Mouse (Mus musculus): ENCODE measurements around the gene Wfikkn1. TPM values are rescaled to one million over a fixed set of nuclear protein-coding genes. Genes with fewer than 3 reads are reported as not detected.

Wfikkn1 gene
- not detected for polyA plus RNA-seq (2014; fragmentation: Illumina TruSeq; extraction: RNeasy Lipid Tissue Mini Kit (QIAGEN cat#74804); ENCODE audit: low read depth, low replicate concordance)

DNA sequence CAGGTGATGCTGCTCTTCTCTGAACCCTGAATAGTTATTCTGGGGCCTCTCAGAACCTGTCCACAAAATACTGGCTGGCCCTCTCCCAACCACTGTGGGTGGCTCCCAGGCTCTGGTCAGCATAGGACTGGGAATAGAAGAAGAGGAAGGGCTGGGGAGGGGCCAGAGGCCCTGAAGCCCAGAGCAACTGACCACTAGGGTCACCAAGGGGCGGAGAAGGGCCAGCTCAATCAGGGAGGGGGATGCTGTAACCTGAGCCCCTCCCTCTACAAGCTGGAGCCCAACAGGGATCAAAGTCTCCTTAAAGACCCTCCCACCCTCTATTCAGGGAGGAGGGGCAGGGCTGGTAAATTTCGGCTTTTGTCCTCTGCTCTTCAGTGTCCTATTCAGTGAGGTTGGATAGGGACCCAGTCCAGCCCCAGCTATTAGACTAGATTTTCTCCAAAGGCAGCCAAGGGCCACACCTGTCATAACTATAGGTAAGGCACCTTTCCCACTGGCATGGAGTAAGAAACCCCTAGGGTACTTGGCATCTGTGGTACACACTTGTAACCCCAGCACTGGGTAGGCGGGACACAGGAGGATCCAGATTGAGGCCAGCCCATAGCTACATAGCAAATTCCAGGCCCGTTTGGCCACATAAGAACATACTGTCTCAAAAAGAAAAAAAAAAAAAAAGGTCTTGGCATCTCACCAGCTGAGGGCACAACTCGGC is at the start of gene Wfikkn1:
Gene Wfikkn1, minus strand, starts transcription at position 663 of the 715 bp plus-strand sequence.

DNA sequence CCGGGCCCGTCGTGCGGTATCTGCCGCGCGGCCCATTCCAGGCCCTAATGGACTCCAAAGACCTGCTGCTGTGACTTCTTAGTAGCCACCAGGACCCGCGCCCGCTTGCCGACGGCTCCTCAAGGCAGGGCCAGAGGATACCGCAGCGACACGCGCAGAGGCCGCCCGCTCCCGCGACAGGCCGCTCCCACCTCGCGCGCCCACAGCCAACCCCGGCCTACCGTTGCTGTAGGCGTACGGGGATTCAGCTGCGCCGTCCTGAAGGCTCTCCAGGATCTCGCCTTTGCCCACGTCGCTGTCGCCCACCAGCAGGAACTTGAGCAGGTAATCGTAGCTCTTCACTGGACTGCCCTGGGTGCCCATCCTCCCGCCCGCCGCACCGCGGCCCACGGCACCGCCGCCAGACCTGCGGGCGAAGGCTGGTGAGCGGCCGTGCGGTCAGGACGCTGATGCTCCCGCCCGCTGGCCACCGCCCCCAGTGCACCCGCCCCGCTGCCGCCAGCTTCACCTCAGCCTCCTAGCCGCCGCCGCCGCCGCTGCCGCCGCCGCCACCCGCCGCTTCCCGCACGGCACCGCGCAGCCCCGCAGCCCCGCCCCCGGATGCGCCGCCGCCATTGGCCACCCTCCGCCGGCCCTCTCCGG is 38.6 kb upstream of the Wfikkn1 start, which contains the start of gene Rab40c:
Gene Rab40c, minus strand, starts transcription at position 584 of the 642 bp plus-strand sequence.

DNA sequence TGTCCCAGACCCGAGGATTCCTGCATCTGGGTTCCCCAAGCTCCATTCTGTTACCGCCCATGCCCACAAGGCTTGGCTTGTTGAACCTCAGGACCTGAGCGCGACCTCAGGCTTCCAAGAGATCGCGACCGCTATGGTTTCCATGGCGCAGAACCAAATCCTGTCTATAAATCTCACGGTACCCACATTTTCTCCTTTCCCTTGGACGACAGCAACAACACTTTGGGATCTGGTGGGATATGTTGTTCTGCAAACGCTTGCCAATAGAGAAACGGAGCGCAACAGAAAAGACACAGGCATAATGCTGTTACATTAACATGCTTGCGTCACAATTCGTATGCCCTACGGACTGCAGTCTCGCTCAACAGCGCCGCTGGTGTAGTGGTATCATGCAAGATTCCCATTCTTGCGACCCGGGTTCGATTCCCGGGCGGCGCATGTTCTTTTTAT is 5.9 kb downstream of the Wfikkn1 start, which contains the start of gene Mettl26:
Gene Mettl26, plus strand, starts transcription at position 354 of the 450 bp plus-strand sequence.

DNA sequence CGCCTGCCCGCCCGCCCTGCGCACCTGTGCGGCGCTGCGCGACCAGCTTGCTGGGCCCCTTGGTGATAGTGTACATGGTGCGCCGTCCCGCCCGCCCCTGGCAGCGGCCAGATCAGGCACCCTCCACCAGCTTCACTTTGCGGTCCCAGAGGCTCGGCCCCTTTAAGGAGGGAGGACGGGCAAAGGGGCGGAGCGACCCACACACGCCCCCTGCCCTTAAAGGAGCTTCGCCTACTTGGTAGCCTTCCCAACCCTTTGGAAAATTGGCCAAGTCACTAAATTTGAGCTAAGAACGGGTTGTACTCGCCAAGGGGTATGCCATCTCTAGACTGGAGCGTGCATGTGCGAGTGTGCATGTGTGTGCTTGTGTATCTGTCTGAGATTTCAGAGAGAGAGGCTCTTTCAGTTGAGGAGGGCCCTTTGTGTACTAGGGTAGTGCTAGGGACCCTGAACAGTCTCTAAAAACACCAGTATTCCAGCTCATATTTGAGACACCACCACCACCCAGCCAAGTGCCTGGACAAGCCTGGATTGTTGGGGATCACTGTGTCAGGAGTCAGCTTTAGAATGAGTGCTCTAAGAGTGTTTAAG is 12.0 kb downstream of the Wfikkn1 start, which contains the start of gene Mcrip2:
Gene Mcrip2, minus strand, starts transcription at position 164 of the 591 bp plus-strand sequence.

DNA sequence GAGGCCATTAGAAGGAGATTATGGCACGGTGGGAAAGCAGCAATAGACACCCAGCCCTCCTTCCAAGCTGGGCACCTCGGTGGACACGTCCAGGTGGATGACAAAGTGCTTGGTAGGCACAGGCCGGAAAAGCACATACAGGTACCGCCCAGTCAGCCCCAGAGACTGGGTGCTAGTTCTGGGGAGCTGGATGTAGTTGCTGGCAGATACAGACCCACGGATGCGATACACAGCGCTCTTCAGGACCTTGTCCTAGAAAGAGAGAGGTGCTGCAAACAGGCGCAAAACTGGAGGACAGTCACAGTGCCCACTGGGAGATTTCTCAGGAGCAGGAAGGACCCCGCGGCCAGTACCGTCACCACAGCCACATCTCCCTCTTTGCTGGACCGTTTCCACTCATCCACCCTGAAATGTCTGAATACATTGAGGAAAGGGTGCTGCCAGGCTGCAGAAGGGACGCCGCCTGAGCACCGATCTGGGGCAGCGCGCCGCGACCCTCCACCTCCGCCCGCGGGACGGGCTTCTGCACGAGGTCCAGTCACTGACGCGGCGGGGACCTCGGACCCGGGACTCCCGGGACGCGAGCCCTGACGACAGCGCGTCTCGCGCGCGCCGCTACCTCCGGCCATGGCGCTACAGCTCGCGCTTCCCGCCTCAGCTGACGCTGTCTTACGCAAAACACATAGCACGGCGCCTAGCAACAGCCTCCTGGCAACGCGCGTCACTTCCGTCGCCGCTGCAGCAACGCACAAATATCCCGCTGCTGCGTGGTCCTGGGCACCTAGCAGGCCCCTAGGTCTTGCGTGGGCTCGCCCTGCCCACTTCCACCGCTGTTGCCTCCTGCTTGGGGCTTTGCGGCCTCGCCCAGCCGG is 19.6 kb downstream of the Wfikkn1 start, which contains the start of gene Wdr90:
Gene Wdr90, minus strand, starts transcription at position 670 of the 872 bp plus-strand sequence.

DNA sequence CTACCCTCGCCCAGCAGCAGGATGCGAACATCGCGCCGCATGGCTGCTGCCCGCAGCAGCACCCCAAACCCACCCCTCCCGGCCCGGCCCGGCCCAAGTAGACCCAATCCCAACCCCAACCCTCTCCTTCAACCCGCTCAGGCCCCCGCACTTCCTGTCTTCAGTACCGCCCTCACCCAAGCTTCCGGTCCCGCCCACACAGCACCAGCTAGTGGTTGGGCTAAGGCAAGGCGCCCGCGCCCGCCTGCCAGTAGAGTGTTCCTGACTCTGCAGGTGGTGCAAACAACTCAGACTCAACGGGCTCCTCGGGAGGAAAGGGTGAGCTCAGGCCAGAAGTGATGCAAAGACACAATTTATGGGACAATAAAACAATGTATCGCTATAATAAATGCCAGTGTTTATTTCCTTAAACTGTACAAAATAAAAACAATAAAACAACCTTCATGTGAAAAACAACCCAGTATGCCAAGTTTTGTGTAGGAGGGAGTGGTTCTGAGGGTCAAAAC is 36.2 kb downstream of the Wfikkn1 start, which contains the start of gene Rhot2:
Gene Rhot2, minus strand, starts transcription at position 456 of the 506 bp plus-strand sequence.

DNA sequence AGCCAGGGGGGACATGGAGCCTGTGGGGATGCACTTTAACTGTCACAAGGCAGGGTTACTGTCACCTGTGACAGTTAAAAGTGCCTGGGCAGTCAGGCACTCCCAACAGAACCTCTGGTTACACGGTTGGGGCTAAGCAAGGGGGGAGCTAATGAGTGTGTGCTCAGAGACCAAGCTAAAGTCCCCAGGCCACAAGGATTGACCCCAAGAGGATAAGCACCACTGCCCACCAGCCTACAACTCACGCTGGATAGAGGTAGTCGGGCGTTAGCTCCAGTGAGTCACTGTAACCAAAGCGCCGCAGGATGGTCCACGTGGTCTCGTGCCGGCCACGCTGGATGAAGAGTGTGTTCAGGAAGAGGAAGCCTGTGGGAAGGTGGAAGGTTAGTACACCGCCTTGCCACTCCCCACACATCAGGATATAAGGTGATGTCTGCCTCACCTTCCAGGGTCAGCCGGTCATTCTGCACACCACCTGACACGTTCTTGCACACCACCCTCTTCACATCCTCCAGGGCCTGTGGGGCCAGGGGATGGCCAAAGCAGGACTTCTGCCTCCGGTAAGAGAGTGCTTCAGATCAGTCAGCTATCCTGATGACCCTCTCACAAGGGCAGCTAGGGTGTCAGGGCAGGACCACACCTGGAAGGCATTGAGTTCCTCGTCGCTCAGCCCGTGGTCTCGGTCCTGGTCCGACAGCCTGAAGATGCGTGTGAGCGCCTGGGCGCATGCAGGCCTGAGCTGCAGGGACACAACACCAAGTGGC is 39.4 kb downstream of the Wfikkn1 start, which contains the start of gene Gm20683:
Gene Gm20683, minus strand, starts transcription at position 647 of the 764 bp plus-strand sequence.

DNA sequence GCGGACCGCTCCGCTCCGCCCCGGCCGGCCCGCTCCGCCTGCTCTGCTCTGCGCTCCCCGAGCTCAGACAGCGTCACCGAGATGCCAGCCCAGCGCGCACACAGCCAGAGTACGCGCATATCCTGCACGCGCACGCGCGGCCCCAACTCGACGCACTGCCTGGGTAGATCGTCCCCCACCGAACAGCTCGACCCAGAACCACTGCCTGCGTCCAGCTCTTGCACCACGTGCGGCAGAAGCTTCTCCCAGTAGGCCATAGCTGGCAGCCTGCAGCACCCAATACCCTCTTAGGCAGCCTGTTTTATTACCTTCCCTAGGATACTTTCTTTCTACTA is 43.6 kb downstream of the Wfikkn1 start, which contains the start of gene Rhbdl1:
Gene Rhbdl1, minus strand, starts transcription at position 220 of the 335 bp plus-strand sequence.

DNA sequence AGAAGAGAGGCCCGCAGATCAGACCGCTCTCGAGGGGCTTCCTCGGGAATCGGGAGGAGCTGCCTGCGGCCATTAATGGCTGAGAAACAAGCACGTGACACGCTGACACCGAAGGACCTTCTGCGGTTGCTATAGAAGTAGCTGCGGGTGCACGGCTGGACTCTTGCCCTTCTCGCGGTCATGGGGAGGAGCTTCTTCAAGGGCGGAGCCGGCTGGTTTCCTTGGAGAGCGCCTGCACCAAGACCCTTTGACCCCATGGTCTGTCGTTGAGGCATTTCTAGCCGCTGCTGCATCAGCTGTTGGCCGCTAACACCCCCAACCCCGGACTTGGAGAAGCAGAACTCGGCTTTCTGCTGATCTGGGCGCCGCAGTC is 47.4 kb downstream of the Wfikkn1 start, which contains the start of gene Stub1:
Gene Stub1, minus strand, starts transcription at position 114 of the 373 bp plus-strand sequence.

DNA sequence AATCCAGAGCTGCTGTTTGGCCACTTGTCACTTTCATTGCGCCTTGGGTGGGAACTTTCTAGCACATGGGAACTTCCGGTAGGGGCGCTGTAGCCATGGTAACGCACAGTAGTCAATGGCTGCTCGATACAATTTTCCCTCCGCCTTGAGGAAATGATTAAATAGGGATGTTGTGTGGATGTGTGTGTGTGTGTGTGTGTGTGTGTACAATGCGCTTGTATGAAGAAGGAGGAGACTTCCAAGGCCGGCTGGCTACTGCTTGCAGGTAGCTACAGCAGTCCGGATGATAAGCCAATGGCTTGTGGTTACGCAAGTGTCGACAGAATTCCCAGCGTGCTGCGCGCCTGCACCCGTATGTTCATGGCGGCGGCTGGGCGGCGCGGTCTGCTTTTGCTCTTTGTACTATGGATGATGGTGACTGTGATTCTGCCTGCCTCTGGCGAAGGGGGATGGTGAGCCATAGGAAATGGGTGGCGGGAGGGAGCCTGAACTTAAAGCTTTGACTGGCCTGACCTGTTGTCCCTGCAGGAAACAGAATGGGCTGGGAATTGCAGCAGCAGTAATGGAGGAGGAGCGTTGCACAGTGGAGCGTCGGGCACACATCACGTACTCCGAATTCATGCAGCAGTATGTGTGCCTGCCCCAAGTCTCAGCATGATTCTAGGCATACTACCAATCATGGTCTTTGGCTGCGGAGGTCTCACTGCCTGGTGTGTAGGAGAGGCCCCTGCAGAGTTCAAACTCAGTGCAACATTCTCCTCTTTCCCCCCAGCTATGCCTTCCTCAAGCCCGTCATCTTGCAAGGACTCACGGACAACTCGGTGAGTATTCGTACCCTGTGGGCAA is 51.7 kb downstream of the Wfikkn1 start, which contains the start of gene Jmjd8:
Gene Jmjd8, plus strand, starts transcription at position 156 of the 846 bp plus-strand sequence.

Other genes with a start within 250 kb of the Wfikkn1 start
- not detected for gene Gng13, start 163.7 kb downstream of the Wfikkn1 start, polyA plus RNA-seq (2014; fragmentation: Illumina TruSeq; extraction: RNeasy Lipid Tissue Mini Kit (QIAGEN cat#74804); ENCODE audit: low read depth, low replicate concordance)
- gene Chtf18, start 153.4 kb downstream of the Wfikkn1 start, polyA plus RNA-seq (2014; fragmentation: Illumina TruSeq; extraction: RNeasy Lipid Tissue Mini Kit (QIAGEN cat#74804); ENCODE audit: low read depth, low replicate concordance): not detected
- not detected for gene Rpusd1, start 153.2 kb downstream of the Wfikkn1 start, polyA plus RNA-seq (2014; fragmentation: Illumina TruSeq; extraction: RNeasy Lipid Tissue Mini Kit (QIAGEN cat#74804); ENCODE audit: low read depth, low replicate concordance)
- gene Mslnl, start 144.8 kb downstream of the Wfikkn1 start, polyA plus RNA-seq (2014; fragmentation: Illumina TruSeq; extraction: RNeasy Lipid Tissue Mini Kit (QIAGEN cat#74804); ENCODE audit: low read depth, low replicate concordance): not detected
- 0.41 TPM for gene Msln, start 126.5 kb downstream of the Wfikkn1 start, polyA plus RNA-seq (2014; fragmentation: Illumina TruSeq; extraction: RNeasy Lipid Tissue Mini Kit (QIAGEN cat#74804); ENCODE audit: low read depth, low replicate concordance)
- gene Narfl, start 107.1 kb downstream of the Wfikkn1 start, polyA plus RNA-seq (2014; fragmentation: Illumina TruSeq; extraction: RNeasy Lipid Tissue Mini Kit (QIAGEN cat#74804); ENCODE audit: low read depth, low replicate concordance): 1.5 TPM
- not detected for gene Haghl, start 95.2 kb downstream of the Wfikkn1 start, polyA plus RNA-seq (2014; fragmentation: Illumina TruSeq; extraction: RNeasy Lipid Tissue Mini Kit (QIAGEN cat#74804); ENCODE audit: low read depth, low replicate concordance)
- gene Ccdc78, start 94.3 kb downstream of the Wfikkn1 start, polyA plus RNA-seq (2014; fragmentation: Illumina TruSeq; extraction: RNeasy Lipid Tissue Mini Kit (QIAGEN cat#74804); ENCODE audit: low read depth, low replicate concordance): not detected
- 0.38 TPM for gene Fam173a, start 88.0 kb downstream of the Wfikkn1 start, polyA plus RNA-seq (2014; fragmentation: Illumina TruSeq; extraction: RNeasy Lipid Tissue Mini Kit (QIAGEN cat#74804); ENCODE audit: low read depth, low replicate concordance)
- not detected for gene AC134908.4, start 85.2 kb downstream of the Wfikkn1 start, polyA plus RNA-seq (2014; fragmentation: Illumina TruSeq; extraction: RNeasy Lipid Tissue Mini Kit (QIAGEN cat#74804); ENCODE audit: low read depth, low replicate concordance)
- gene Metrn, start 83.7 kb downstream of the Wfikkn1 start, polyA plus RNA-seq (2014; fragmentation: Illumina TruSeq; extraction: RNeasy Lipid Tissue Mini Kit (QIAGEN cat#74804); ENCODE audit: low read depth, low replicate concordance): not detected
- gene Fbxl16, start 71.8 kb downstream of the Wfikkn1 start, polyA plus RNA-seq (2014; fragmentation: Illumina TruSeq; extraction: RNeasy Lipid Tissue Mini Kit (QIAGEN cat#74804); ENCODE audit: low read depth, low replicate concordance): 1.4 TPM
- 0.76 TPM for gene Wdr24, start 57.2 kb downstream of the Wfikkn1 start, polyA plus RNA-seq (2014; fragmentation: Illumina TruSeq; extraction: RNeasy Lipid Tissue Mini Kit (QIAGEN cat#74804); ENCODE audit: low read depth, low replicate concordance)
- gene Jmjd8, start 52.0 kb downstream of the Wfikkn1 start, polyA plus RNA-seq (2014; fragmentation: Illumina TruSeq; extraction: RNeasy Lipid Tissue Mini Kit (QIAGEN cat#74804); ENCODE audit: low read depth, low replicate concordance): 3.4 TPM
- 7.7 TPM for gene Stub1, start 47.5 kb downstream of the Wfikkn1 start, polyA plus RNA-seq (2014; fragmentation: Illumina TruSeq; extraction: RNeasy Lipid Tissue Mini Kit (QIAGEN cat#74804); ENCODE audit: low read depth, low replicate concordance)
- not detected for gene Rhbdl1, start 43.6 kb downstream of the Wfikkn1 start, polyA plus RNA-seq (2014; fragmentation: Illumina TruSeq; extraction: RNeasy Lipid Tissue Mini Kit (QIAGEN cat#74804); ENCODE audit: low read depth, low replicate concordance)
- gene Gm20683, start 39.1 kb downstream of the Wfikkn1 start, polyA plus RNA-seq (2014; fragmentation: Illumina TruSeq; extraction: RNeasy Lipid Tissue Mini Kit (QIAGEN cat#74804); ENCODE audit: low read depth, low replicate concordance): not detected
- gene Rhot2, start 36.0 kb downstream of the Wfikkn1 start, polyA plus RNA-seq (2014; fragmentation: Illumina TruSeq; extraction: RNeasy Lipid Tissue Mini Kit (QIAGEN cat#74804); ENCODE audit: low read depth, low replicate concordance): 18.0 TPM
- gene Wdr90, start 19.4 kb downstream of the Wfikkn1 start, polyA plus RNA-seq (2014; fragmentation: Illumina TruSeq; extraction: RNeasy Lipid Tissue Mini Kit (QIAGEN cat#74804); ENCODE audit: low read depth, low replicate concordance): 1.8 TPM
- gene Mcrip2, start 12.1 kb downstream of the Wfikkn1 start, polyA plus RNA-seq (2014; fragmentation: Illumina TruSeq; extraction: RNeasy Lipid Tissue Mini Kit (QIAGEN cat#74804); ENCODE audit: low read depth, low replicate concordance): not detected
- 15.8 TPM for gene Mettl26, start 5.8 kb downstream of the Wfikkn1 start, polyA plus RNA-seq (2014; fragmentation: Illumina TruSeq; extraction: RNeasy Lipid Tissue Mini Kit (QIAGEN cat#74804); ENCODE audit: low read depth, low replicate concordance)
- 1.5 TPM for gene Rab40c, start 38.9 kb upstream of the Wfikkn1 start, polyA plus RNA-seq (2014; fragmentation: Illumina TruSeq; extraction: RNeasy Lipid Tissue Mini Kit (QIAGEN cat#74804); ENCODE audit: low read depth, low replicate concordance)
- gene Pigq, start 64.1 kb upstream of the Wfikkn1 start, polyA plus RNA-seq (2014; fragmentation: Illumina TruSeq; extraction: RNeasy Lipid Tissue Mini Kit (QIAGEN cat#74804); ENCODE audit: low read depth, low replicate concordance): 26.7 TPM
- not detected for gene Nhlrc4, start 64.1 kb upstream of the Wfikkn1 start, polyA plus RNA-seq (2014; fragmentation: Illumina TruSeq; extraction: RNeasy Lipid Tissue Mini Kit (QIAGEN cat#74804); ENCODE audit: low read depth, low replicate concordance)
- not detected for gene A930017K11Rik, start 71.7 kb upstream of the Wfikkn1 start, polyA plus RNA-seq (2014; fragmentation: Illumina TruSeq; extraction: RNeasy Lipid Tissue Mini Kit (QIAGEN cat#74804); ENCODE audit: low read depth, low replicate concordance)
- 0.85 TPM for gene Capn15, start 104.9 kb upstream of the Wfikkn1 start, polyA plus RNA-seq (2014; fragmentation: Illumina TruSeq; extraction: RNeasy Lipid Tissue Mini Kit (QIAGEN cat#74804); ENCODE audit: low read depth, low replicate concordance)
- gene Rab11fip3, start 188.7 kb upstream of the Wfikkn1 start, polyA plus RNA-seq (2014; fragmentation: Illumina TruSeq; extraction: RNeasy Lipid Tissue Mini Kit (QIAGEN cat#74804); ENCODE audit: low read depth, low replicate concordance): 2.1 TPM
- 34.7 TPM for gene Decr2, start 209.5 kb upstream of the Wfikkn1 start, polyA plus RNA-seq (2014; fragmentation: Illumina TruSeq; extraction: RNeasy Lipid Tissue Mini Kit (QIAGEN cat#74804); ENCODE audit: low read depth, low replicate concordance)
- gene Nme4, start 214.7 kb upstream of the Wfikkn1 start, polyA plus RNA-seq (2014; fragmentation: Illumina TruSeq; extraction: RNeasy Lipid Tissue Mini Kit (QIAGEN cat#74804); ENCODE audit: low read depth, low replicate concordance): not detected
- 12.7 TPM for gene Tmem8, start 232.4 kb upstream of the Wfikkn1 start, polyA plus RNA-seq (2014; fragmentation: Illumina TruSeq; extraction: RNeasy Lipid Tissue Mini Kit (QIAGEN cat#74804); ENCODE audit: low read depth, low replicate concordance)
- gene Mrpl28, start 242.6 kb upstream of the Wfikkn1 start, polyA plus RNA-seq (2014; fragmentation: Illumina TruSeq; extraction: RNeasy Lipid Tissue Mini Kit (QIAGEN cat#74804); ENCODE audit: low read depth, low replicate concordance): 4.6 TPM